Comparison of ENCODE assay signal across 8 mouse cellular contexts in the genomic region with DNA sequence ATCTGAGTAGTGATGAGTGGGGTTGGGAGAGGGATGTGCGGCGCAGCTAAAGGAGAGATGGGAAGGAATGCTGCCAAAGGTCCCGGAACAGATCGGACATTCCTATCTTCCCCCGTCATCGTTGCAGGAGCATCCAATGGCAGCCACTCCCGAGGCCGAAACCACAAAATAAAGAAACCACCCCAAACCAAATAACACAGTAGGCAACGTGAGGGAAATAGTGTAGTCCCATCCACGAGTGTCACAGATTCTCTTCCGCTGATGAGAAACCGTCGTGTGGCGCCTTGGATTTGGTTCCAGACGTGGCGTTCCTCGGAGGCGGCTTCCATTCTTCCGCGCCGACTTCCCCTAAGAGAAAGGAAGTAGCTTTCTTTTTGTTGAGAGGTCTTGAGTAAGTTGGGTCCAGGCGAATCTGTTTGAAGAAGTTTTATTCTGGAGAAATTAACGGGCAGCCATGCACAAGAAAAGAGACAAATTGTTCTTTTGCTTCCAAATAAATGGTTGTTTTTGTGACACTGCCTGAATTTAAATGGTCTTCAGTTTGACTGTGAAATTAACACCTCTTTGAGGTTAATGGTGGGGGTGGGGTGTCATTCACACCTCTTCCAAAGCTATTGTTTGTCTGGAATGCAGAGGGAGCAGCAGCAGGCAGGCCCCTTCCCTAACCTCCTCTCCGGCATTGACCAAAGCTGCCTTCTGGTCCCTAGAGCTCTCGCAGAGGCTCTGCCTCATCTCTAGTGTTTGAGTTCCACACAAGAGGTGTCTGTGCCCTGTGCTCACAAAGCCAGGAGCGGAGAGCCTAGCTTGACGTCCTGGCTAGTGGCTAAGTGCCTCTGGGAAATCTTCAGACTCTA.
DNase-seq lines count a peak whose midpoint lies in the region; ATAC-seq and TF ChIP-seq lines count a peak whose summit lies in the region.

No protein-coding gene starts in this region.

- H3K36me3 ChIP-seq in lung, embryonic 14.5 days (ENCODE audit: insufficient read depth), result no peaks in the 10 kb centered on the region
- no peaks in the 10 kb centered on the region for H3K36me3 ChIP-seq in heart, embryonic 16.5 days (ENCODE audit: control insufficient read depth, insufficient read depth)
- H3K36me3 ChIP-seq in liver, postnatal 0 days (replicated peaks; ENCODE audit: insufficient read depth, low read length), result no peaks in the 10 kb centered on the region
- H3K36me3 ChIP-seq in stomach, embryonic 14.5 days (ENCODE audit: control insufficient read depth, insufficient read depth, low read length), result no peaks in the 10 kb centered on the region

- no peak overlapping the region for H3K27ac ChIP-seq in lung, embryonic 14.5 days (ENCODE audit: low read depth)
- no peak overlapping the region for H3K27ac ChIP-seq in heart, embryonic 16.5 days (ENCODE audit: low read length)
- H3K27ac ChIP-seq in liver, postnatal 0 days (ENCODE audit: low read depth), result no peak overlapping the region
- H3K27ac ChIP-seq in stomach, embryonic 14.5 days (ENCODE audit: low read length), result no peak overlapping the region

- H3K9ac ChIP-seq in lung, embryonic 14.5 days, result no peak overlapping the region
- no peak overlapping the region for H3K9ac ChIP-seq in heart, embryonic 16.5 days (ENCODE audit: low read length)
- H3K9ac ChIP-seq in liver, postnatal 0 days (replicated peaks), result no peak overlapping the region
- H3K9ac ChIP-seq in stomach, embryonic 14.5 days (replicated peaks; ENCODE audit: low read depth, low read length), result no peak overlapping the region

- no peak for TF ChIP-seq EP300 in liver, postnatal 0 days (IDR thresholded peaks at IDR 0.05; ENCODE audit: low read depth)

- peak overlapping the region; percentile 69 for H3K4me2 ChIP-seq in lung, embryonic 14.5 days
- H3K4me2 ChIP-seq in heart, embryonic 16.5 days (ENCODE audit: low read depth, low read length), result peak overlapping the region; percentile 79
- peak overlapping the region; percentile 49 for H3K4me2 ChIP-seq in liver, postnatal 0 days (ENCODE audit: low read depth, low read length)
- peak overlapping the region; percentile 45 for H3K4me2 ChIP-seq in stomach, embryonic 14.5 days (replicated peaks; ENCODE audit: low read depth, low read length)

- DNase-seq in lung, embryonic 14.5 days, result peak; percentile 67
- DNase-seq in lung, postnatal 14 days, result no peak
- peak; percentile 8 for DNase-seq in embryo, embryonic 11.5 days (ENCODE audit: low read depth, low spot score)
- no peak for DNase-seq in liver, postnatal 0 days
- DNase-seq in cerebellum, adult 11-12 months, result no peak

- no peaks in the 10 kb centered on the region for H3K4me1 ChIP-seq in lung, embryonic 14.5 days (ENCODE audit: insufficient read depth)
- 0 out of 2 replicates have a peak, but pooled peaks cover 5% of the 10 kb centered on the region for H3K4me1 ChIP-seq in heart, embryonic 16.5 days (ENCODE audit: control insufficient read depth, insufficient read depth, low read length)
- no peaks in the 10 kb centered on the region for H3K4me1 ChIP-seq in liver, postnatal 0 days (ENCODE audit: insufficient read depth)
- H3K4me1 ChIP-seq in stomach, embryonic 14.5 days (ENCODE audit: control insufficient read depth, insufficient read depth, low read length), result 0 out of 2 replicates have a peak, but pooled peaks cover 3% of the 10 kb centered on the region

- peaks cover 5% of the 10 kb centered on the region; the same call in 1 of the 2 replicates for H3K27me3 ChIP-seq in lung, embryonic 14.5 days (ENCODE audit: insufficient read depth, low read length)
- peaks cover 2% of the 10 kb centered on the region for H3K27me3 ChIP-seq in heart, embryonic 16.5 days (ENCODE audit: control insufficient read depth, insufficient read depth, low read length)
- peaks cover 22% of the 10 kb centered on the region; the same call in 1 of the 2 replicates for H3K27me3 ChIP-seq in liver, postnatal 0 days (ENCODE audit: insufficient read depth, low read length)
- H3K27me3 ChIP-seq in stomach, embryonic 14.5 days (ENCODE audit: control insufficient read depth, insufficient read depth, low read length), result peaks cover 9% of the 10 kb centered on the region; the same call in 1 of the 2 replicates

- no peak for TF ChIP-seq CTCF in lung, embryonic 14.5 days (IDR thresholded peaks at IDR 0.05; ENCODE audit: low read depth)
- no peak for TF ChIP-seq CTCF in liver, postnatal 0 days (IDR thresholded peaks at IDR 0.05; ENCODE audit: low read depth)

- H3K9me3 ChIP-seq in lung, embryonic 14.5 days (ENCODE audit: low read depth, low read length), result no peaks in the 10 kb centered on the region
- H3K9me3 ChIP-seq in heart, embryonic 16.5 days (replicated peaks; ENCODE audit: control insufficient read depth, low read length), result no peaks in the 10 kb centered on the region
- H3K9me3 ChIP-seq in liver, postnatal 0 days (ENCODE audit: low read length), result no peaks in the 10 kb centered on the region
- H3K9me3 ChIP-seq in stomach, embryonic 14.5 days (ENCODE audit: control insufficient read depth, low read depth, low read length), result no peaks in the 10 kb centered on the region

- H3K4me3 ChIP-seq in lung, embryonic 14.5 days (ENCODE audit: low read depth, low read length), result peak overlapping the region; percentile 32
- peak overlapping the region; percentile 44 for H3K4me3 ChIP-seq in heart, embryonic 16.5 days (ENCODE audit: low read length)
- H3K4me3 ChIP-seq in liver, postnatal 0 days (ENCODE audit: low read depth, low read length), result no peak overlapping the region
- peak overlapping the region; percentile 23 for H3K4me3 ChIP-seq in stomach, embryonic 14.5 days (ENCODE audit: low read depth, low read length)

- peak; percentile 54; the same call in 1 of the 2 replicates for ATAC-seq in lung, embryonic 14.5 days (ENCODE audit: insufficient read depth)
- ATAC-seq in heart, embryonic 16.5 days (replicated peaks; ENCODE audit: extremely low read depth, insufficient read depth, low FRiP score), result peak; percentile 45; the same call in 1 of the 2 replicates
- ATAC-seq in liver, postnatal 0 days, result peak; percentile 25; the same call in 1 of the 2 replicates
- no peak for ATAC-seq in stomach, embryonic 14.5 days (ENCODE audit: insufficient number of reproducible peaks, insufficient read depth, low FRiP score, low read depth)
- ATAC-seq in megakaryocyte-erythroid progenitor cell, adult 5-6 weeks (replicated peaks; ENCODE audit: low FRiP score, low TSS enrichment, poor library complexity, severe bottlenecking), result no peak

- WGBS in lung, embryonic 14.5 days, result 7% methylated on average over 27 of the region's 27 CpGs
- 9% methylated on average over 27 of the region's 27 CpGs for WGBS in heart, embryonic 16.5 days
- 10% methylated on average over 27 of the region's 27 CpGs for WGBS in liver, postnatal 0 days (ENCODE audit: insufficient replicate concordance)
- WGBS in stomach, embryonic 14.5 days, result 6% methylated on average over 27 of the region's 27 CpGs

Comparison
In these comparisons a context has a peak if more than half of its experiments do, and no peak if none do; other contexts are left out.
1. DNase-seq: peak in lung, embryonic 14.5 days (single experiment) and embryo, embryonic 11.5 days (single experiment); none in lung, postnatal 14 days (single experiment), liver, postnatal 0 days (single experiment) and cerebellum, adult 11-12 months (single experiment).
2. ATAC-seq: peak in lung, embryonic 14.5 days (single experiment), heart, embryonic 16.5 days (single experiment) and liver, postnatal 0 days (single experiment); none in stomach, embryonic 14.5 days (single experiment) and megakaryocyte-erythroid progenitor cell, adult 5-6 weeks (single experiment).
3. Peak in every context shown above with its lines, with median percentiles within 50 percentile points of each other: H3K4me2 ChIP-seq.